Mouse (Mus musculus) frontal cortex, adult (tissue): ENCODE data around the gene A630095N17Rik.

Source experiments
- ATAC-seq: cut with Nextera tagmentation; 2 replicates; pipeline ENCODE4 v1.9.2; 2017; ENCODE audit warnings: mild to moderate bottlenecking, moderate library complexity, mixed read lengths; ENCODE audit not compliant: low TSS enrichment

The A630095N17Rik gene

GRCm38 (mm10) chr1:75231664-75232152 is at the start of gene A630095N17Rik:
TSS of gene A630095N17Rik (minus strand) at chr1:75232102.
- ATAC-seq, result no peak

DNA sequence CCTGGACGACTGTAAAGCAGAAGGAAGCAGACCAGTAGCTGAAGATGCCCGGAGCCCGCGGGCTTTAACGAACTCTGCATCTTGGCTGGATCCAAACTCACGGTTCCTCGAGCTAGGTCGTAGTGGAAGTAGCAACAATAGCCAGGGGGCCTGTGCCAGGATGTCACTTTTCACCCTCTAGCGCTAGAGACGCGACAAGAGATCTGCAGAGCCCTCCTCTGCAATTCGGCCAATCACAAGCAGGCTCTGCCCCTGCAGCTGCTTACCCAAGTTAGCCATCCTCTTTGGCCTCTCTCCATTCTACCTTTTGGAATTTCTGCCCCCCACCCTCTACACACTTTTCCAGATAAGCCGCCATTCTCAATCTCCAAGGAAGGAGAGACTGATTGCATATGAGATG is 46.3 kb upstream of the A630095N17Rik start, which contains the start of gene Resp18:
Gene Resp18 (minus strand): TSS at position 188 of the 400 bp plus-strand sequence.
- peak; percentile 56 for ATAC-seq

DNA sequence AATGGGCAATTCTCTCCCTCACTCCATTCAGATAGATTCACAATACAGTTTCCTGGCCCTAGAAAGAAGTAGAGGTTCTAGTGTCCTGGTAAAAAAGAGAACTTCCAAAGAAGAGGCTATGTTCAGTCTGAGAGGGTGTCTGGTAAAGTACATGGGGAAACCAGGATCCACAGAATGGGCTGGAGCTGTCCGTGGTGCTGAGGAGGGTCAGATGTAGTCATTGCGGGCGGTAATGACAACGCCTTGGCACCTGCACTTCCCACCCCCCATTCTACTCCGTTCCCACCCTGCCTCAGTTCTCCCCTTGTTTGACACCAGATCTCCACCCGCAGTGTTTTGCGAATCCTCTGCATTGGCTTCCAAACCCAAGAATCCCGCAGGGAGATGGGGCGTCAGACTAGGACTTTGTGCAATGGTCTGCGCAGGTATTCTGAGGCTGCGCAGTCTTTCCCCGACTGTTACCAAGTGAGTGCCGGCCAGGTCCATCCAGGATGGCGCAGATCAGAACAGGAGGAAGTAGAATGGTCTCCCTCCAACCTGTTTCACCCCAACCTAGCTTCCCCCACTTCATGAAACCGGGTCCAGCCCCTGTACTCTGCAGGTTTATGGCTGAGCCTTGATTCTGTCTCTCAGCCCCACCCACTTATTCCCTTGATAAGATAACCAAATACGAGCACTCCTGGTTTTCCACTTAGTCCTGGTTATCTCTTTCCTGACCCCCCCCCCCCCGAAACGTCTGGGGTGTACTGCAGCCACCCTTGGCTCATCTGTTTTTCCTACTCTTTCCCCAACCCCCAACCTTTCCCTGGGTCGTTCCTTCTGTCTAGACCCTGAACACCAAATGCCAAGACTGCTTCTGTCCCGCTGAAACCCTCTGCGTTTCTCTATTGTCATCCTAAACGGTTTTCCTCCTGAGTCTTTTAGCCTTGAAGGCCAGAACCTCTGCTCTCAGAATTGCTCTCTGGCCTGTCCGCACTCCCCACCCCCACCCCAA is 45.6 kb upstream of the A630095N17Rik start:
- ATAC-seq, result peak; percentile 68

- ATAC-seq, result peak; percentile 76
These were observed 32.4 kb upstream of the A630095N17Rik start, which contains the start of gene Ptprn for GRCm38 (mm10) chr1:75264091-75264880. TSS of gene Ptprn (minus strand) at chr1:75264502.

GRCm38 (mm10) chr1:75262969-75263951 is 31.4 kb upstream of the A630095N17Rik start:
- ATAC-seq, result peak; percentile 49

- no peak for ATAC-seq
These were observed 29.4 kb upstream of the A630095N17Rik start for GRCm38 (mm10) chr1:75261278-75261677.

DNA sequence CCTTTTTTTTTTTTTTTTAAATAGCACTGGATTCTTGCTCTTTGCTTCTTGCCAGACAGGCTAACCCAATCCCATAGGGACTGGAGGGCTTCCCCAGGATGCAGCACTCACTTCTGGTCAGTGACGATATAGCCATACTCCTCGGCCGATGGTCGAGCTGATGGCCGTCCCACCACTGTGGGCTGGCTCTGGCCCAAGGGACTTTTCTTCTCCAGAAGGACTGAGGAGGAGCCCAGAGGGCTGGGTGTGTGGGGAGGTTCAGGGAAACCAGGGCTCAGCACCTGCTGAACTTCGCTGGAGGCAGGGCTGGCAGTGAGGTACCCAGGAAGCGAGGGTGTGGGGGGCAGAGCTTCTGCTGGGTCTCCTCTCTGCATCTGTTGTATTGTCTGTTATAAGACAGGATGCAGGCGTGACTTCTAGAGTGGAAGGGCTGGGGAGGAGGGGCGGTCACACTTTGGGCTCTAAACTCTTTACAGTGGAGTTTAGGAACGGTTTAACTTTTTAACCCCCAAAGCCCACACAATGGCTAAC is 23.7 kb upstream of the A630095N17Rik start:
- no peak for ATAC-seq

DNA sequence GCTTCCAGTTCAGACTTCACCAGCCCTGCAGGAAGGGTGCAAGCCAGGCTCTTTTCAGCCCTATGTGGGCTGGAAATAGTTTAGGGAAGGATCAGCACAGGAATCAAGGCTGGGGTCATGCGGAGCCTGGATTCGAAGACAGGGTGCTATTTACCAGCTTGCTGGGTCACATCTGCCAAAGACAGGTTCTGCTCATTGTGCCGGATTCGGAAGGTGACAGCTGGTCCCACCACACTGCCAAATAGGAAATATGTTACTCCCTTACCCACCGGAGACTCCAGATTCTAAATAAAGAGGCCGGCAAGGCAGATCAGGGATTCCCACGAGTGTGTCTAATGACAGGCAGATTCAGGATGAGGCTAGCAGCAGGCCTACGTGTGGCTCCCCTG is 22.7 kb upstream of the A630095N17Rik start:
- ATAC-seq, result peak; percentile 15; the same call in 1 of the 2 replicates

DNA sequence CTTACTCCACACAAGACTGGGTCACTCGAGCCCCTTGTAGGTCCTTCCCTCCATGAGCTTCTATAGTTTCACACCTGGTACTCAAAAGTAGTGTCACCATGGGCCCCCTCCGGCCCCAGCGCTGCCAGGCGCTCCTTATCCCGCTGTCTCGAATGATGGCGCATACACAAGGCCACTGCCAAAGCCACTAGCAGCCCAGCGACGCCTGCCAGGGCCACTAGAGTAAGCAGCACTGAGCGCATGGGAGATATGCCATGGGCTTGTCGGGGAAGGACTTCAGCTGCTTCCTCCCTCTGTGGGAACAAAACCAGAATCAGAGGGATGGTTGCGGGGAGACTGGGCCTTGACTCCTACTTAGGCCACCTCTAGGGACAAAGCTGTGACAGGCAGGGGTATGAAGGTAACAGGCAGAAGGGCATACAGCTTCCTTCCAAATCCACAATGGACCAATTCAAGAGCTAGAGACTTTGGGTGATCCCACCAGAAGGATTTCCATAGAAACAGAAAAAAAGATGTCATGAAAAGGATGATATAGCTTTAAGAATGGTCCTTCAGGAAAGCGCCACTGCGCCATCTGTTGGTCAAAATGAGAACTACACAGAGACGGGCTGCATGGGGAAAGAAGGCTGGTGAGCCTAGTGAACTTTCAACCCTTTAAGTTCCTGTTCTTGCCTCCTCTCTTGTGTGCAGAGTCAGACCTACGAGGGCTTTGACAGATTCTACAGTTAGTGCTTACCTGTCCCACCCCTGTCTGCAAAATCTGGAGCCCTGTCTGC is 22.1 kb upstream of the A630095N17Rik start:
- peak; percentile 15; the same call in 1 of the 2 replicates for ATAC-seq

- ATAC-seq, result no peak
These were observed 21.1 kb upstream of the A630095N17Rik start for GRCm38 (mm10) chr1:75253029-75253428.

GRCm38 (mm10) chr1:75252308-75252707 is 20.4 kb upstream of the A630095N17Rik start:
- no peak for ATAC-seq

- ATAC-seq, result peak; percentile 10; the same call in 1 of the 2 replicates
These were observed 19.4 kb upstream of the A630095N17Rik start for GRCm38 (mm10) chr1:75251112-75251970.

DNA sequence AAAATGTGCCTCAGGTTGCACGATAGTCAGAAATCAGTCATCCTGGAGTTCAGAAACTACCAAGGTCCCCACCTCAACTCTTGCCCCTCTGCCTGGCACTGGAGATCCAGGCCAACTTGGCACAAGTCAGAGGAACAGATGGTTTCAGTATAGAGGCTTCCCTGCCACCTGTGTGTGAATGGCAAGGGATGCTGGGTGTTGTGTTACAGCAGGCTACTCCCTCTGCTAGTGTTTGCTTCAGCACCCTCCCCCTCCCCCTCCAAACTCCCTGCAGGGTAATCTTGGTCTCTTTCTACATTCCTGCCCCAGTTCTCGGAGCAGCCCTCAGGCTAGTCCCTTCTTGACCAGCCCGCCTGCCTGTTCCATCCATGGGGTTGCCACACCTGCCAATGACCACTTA is 18.6 kb upstream of the A630095N17Rik start:
- ATAC-seq, result no peak

GRCm38 (mm10) chr1:75248041-75248772 is 16.3 kb upstream of the A630095N17Rik start:
- peak; percentile 13 for ATAC-seq

DNA sequence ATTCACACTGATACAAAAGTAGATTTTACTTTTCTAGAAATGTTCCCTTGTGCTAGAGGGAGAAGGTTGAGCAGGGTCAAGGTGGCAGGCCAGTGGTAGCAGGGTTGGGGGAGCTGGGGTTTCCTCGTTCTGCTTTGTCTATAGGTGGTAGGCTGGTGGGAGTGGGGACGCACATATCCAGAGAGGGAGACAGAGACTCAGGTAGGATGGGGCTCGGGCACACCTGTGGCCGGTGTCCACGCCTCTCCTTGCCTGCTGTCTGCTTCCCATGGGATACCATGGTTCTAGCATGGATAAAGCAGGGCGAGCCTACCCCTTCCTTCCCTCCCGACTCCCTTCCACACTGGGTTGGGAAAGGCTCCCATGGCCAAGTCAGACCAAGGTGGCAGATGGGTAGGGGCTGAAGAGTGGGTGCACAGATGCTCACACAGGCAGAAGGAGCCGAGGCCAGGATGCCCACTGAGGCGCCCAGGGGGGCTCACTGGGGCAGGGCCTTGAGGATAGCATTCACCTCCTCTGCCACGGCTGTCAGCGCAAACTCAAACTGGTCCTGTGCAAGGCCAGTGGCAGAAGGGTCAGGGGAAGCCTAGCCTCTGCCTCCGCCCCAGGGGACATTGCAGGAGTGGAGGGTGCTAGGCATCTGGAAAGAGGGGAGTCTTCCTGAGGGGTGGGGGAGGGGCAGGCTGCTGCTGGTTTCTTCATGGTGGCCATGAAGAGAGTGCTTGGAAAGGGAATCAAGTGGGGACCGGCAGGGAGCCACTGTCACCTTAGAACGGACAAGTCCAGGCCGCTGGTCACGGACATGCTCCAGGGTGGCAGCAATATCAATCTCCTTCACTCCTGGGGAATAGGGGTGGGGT is 15.4 kb upstream of the A630095N17Rik start:
- ATAC-seq, result no peak

DNA sequence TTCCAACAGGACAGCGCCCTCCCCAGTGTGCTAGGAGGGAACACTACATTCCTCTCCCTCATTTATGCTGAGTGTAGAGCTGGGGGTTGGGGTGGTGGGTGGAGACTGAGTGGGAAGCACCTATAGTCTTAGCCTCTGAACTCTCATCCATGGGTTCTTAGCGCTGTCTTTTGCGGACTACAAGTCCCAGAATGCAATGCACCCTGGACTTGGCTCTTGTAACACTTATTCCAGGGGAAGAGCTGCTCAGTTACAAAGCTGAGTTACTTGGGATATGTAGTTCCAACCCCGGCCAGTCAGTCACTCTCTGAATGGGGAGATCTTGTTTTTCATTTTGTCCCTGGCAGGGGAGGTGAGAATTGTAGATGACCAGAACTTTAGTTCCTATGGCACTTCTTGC is 12.9 kb upstream of the A630095N17Rik start:
- peak; percentile 73 for ATAC-seq
